Mouse (Mus musculus): Measurements from ENCODE around the gene Olfr1443. TPM values are rescaled to one million over a fixed set of nuclear protein-coding genes. Genes with fewer than 3 reads are reported as not detected.

The Olfr1443 gene
- polyA plus RNA-seq, 2 experiments: not detected

GRCm38 (mm10) chr19:12684638-12685037 is 6.7 kb downstream of the Olfr1443 start:
- ATAC-seq (ENCODE audit: insufficient read depth) (no peak), DNase-seq (ENCODE audit: low read depth in 3 of 3, low spot score in 3 of 3) (no peak)
- no peak overlapping the region for H3K27ac ChIP-seq
- H3K4me1 ChIP-seq (replicated peaks; ENCODE audit: control insufficient read depth in 2 of 2, insufficient read depth in 2 of 2, low read length in 1 of 2): no peaks in the 10 kb centered on the region
- H3K36me3 ChIP-seq (replicated peaks; ENCODE audit: control insufficient read depth, insufficient read depth, low read depth): no peaks in the 10 kb centered on the region
- no peak overlapping the region for H3K4me3 ChIP-seq (ENCODE audit: insufficient read depth in 1 of 2, low read depth in 2 of 2, low read length in 2 of 2)
- no peaks in the 10 kb centered on the region for H3K9me3 ChIP-seq (ENCODE audit: control insufficient read depth, low read length)
- H3K9ac ChIP-seq (replicated peaks): no peak overlapping the region
- no peak overlapping the region for H3K4me2 ChIP-seq (ENCODE audit: low read depth)
- no peaks in the 10 kb centered on the region for H3K27me3 ChIP-seq (ENCODE audit: control insufficient read depth, insufficient read depth, low read length)
- TF ChIP-seq CTCF (IDR thresholded peaks at IDR 0.05; ENCODE audit: low read depth) (no peak), EP300 (IDR thresholded peaks at IDR 0.05; ENCODE audit: low read depth) (no peak)

GRCm38 (mm10) chr19:12685231-12685630 is 7.3 kb downstream of the Olfr1443 start:
- Histone ChIP-seq H3K36me3 (replicated peaks; ENCODE audit: control insufficient read depth, insufficient read depth, low read depth) (no peaks in the 10 kb centered on the region), H3K9me3 (ENCODE audit: control insufficient read depth, low read length) (no peaks in the 10 kb centered on the region), H3K4me1 (replicated peaks; ENCODE audit: control insufficient read depth in 2 of 2, insufficient read depth in 2 of 2, low read length in 1 of 2) (no peaks in the 10 kb centered on the region), H3K27me3 (ENCODE audit: control insufficient read depth, insufficient read depth, low read length) (no peaks in the 10 kb centered on the region), H3K4me2 (ENCODE audit: low read depth) (no peak overlapping the region), H3K9ac (replicated peaks) (no peak overlapping the region), H3K4me3 (ENCODE audit: insufficient read depth in 1 of 2, low read depth in 2 of 2, low read length in 2 of 2) (no peak overlapping the region), H3K27ac (no peak overlapping the region)
- no peak for DNase-seq (ENCODE audit: low read depth in 3 of 3, low spot score in 3 of 3)
- ATAC-seq (ENCODE audit: insufficient read depth): no peak
- TF ChIP-seq CTCF (IDR thresholded peaks at IDR 0.05; ENCODE audit: low read depth) (no peak), EP300 (IDR thresholded peaks at IDR 0.05; ENCODE audit: low read depth) (no peak)

DNA sequence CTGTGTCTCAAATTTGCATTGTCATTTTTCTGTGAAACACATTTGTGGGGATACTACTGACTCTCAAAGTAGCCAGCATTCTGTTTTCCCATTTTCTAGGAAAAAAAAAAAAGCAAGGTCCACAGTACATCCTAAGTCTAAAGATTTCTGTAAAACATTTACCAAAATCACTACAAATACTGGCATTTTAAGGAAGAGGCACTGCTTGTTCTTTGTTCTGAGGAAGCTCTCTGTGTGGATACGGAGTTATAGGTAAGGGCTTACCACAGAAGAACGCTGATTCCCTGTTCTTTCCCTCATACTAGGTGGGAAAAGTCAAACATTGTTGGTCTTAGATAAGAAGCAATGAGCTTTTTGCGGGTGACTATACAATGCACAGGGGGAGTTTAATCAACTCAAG is 17.7 kb downstream of the Olfr1443 start, which contains the start of gene Keg1:
TSS of gene Keg1 (plus strand) at position 197 of the 400 bp plus-strand sequence.
- Histone ChIP-seq H3K9ac (replicated peaks) (no peak within 1 kb of the TSS), H3K4me3 (ENCODE audit: insufficient read depth in 1 of 2, low read depth in 2 of 2, low read length in 2 of 2) (no peak within 1 kb of the TSS), H3K9me3 (ENCODE audit: control insufficient read depth, low read length) (no peaks in the 10 kb centered on the region), H3K36me3 (replicated peaks; ENCODE audit: control insufficient read depth, insufficient read depth, low read depth) (no peaks in the 10 kb centered on the region), H3K4me1 (replicated peaks; ENCODE audit: control insufficient read depth in 2 of 2, insufficient read depth in 2 of 2, low read length in 1 of 2) (no peaks in the 10 kb centered on the region), H3K27ac (no peak within 1 kb of the TSS), H3K27me3 (ENCODE audit: control insufficient read depth, insufficient read depth, low read length) (no peaks in the 10 kb centered on the region), H3K4me2 (ENCODE audit: low read depth) (no peak within 1 kb of the TSS)
- 52% methylated on average over 3 of the region's 3 CpGs for WGBS (ENCODE audit: insufficient replicate concordance)
- TF ChIP-seq CTCF (IDR thresholded peaks at IDR 0.05; ENCODE audit: low read depth): no peak
- TF ChIP-seq EP300 (IDR thresholded peaks at IDR 0.05; ENCODE audit: low read depth): no peak
- ATAC-seq (ENCODE audit: insufficient read depth) (no peak), DNase-seq (ENCODE audit: low read depth in 3 of 3, low spot score in 3 of 3) (no peak)

DNA sequence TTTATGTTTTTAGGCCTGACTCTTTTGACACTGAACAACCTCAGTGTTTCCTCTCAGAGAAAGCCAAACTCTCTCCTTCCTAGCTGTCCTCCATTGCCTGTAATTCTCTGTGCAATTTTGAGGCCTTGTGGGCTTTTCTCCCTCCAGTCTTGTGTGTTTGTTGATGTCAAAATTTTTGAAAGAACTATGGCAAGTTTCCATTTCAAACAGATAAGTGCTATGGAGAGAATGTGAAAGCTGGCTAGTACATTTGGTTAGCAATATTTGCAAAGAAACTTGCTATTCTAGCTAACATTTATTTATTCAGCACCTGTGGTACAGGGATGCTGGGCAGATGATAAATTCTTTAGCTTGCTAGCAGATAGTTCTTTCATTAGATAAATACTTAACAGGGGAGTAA is 18.3 kb downstream of the Olfr1443 start:
- no peak overlapping the region for H3K9ac ChIP-seq (replicated peaks)
- H3K4me2 ChIP-seq (ENCODE audit: low read depth): no peak overlapping the region
- H3K27ac ChIP-seq: no peak overlapping the region
- no peaks in the 10 kb centered on the region for H3K9me3 ChIP-seq (ENCODE audit: control insufficient read depth, low read length)
- no peaks in the 10 kb centered on the region for H3K27me3 ChIP-seq (ENCODE audit: control insufficient read depth, insufficient read depth, low read length)
- no peak for ATAC-seq (ENCODE audit: insufficient read depth)
- no peaks in the 10 kb centered on the region for H3K4me1 ChIP-seq (replicated peaks; ENCODE audit: control insufficient read depth in 2 of 2, insufficient read depth in 2 of 2, low read length in 1 of 2)
- DNase-seq (ENCODE audit: low read depth in 3 of 3, low spot score in 3 of 3): no peak
- H3K4me3 ChIP-seq (ENCODE audit: insufficient read depth in 1 of 2, low read depth in 2 of 2, low read length in 2 of 2): no peak overlapping the region
- H3K36me3 ChIP-seq (replicated peaks; ENCODE audit: control insufficient read depth, insufficient read depth, low read depth): no peaks in the 10 kb centered on the region
- TF ChIP-seq CTCF (IDR thresholded peaks at IDR 0.05; ENCODE audit: low read depth) (no peak), EP300 (IDR thresholded peaks at IDR 0.05; ENCODE audit: low read depth) (no peak)

DNA sequence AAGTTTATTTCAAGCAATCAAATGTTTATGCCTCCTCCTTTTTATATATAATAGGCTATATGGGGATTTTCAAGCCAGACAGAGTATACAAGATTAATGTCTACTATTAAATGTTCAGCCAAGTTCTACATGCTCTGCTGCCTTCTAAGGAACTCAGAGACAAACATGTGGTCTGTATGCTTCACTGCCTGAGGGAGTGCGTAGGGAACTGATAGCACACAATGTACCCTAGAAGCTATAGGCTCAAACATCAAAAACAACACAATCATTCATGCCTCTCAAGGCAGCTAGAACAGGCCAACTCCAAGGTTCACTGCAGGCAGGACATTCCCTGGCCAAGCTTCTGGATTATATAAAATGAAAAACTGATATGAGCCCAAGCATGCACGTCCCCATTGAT is 30.5 kb downstream of the Olfr1443 start:
- Histone ChIP-seq H3K4me1 (replicated peaks; ENCODE audit: control insufficient read depth in 2 of 2, insufficient read depth in 2 of 2, low read length in 1 of 2) (no peaks in the 10 kb centered on the region), H3K27me3 (ENCODE audit: control insufficient read depth, insufficient read depth, low read length) (no peaks in the 10 kb centered on the region), H3K4me2 (ENCODE audit: low read depth) (no peak overlapping the region), H3K36me3 (replicated peaks; ENCODE audit: control insufficient read depth, insufficient read depth, low read depth) (no peaks in the 10 kb centered on the region), H3K9me3 (ENCODE audit: control insufficient read depth, low read length) (no peaks in the 10 kb centered on the region), H3K27ac (no peak overlapping the region), H3K4me3 (ENCODE audit: insufficient read depth in 1 of 2, low read depth in 2 of 2, low read length in 2 of 2) (no peak overlapping the region), H3K9ac (replicated peaks) (no peak overlapping the region)
- no peak for ATAC-seq (ENCODE audit: insufficient read depth)
- DNase-seq (ENCODE audit: low read depth in 3 of 3, low spot score in 3 of 3): no peak
- TF ChIP-seq CTCF (IDR thresholded peaks at IDR 0.05; ENCODE audit: low read depth): no peak
- no peak for TF ChIP-seq EP300 (IDR thresholded peaks at IDR 0.05; ENCODE audit: low read depth)
- 68% methylated on average over 2 of the region's 2 CpGs for WGBS (ENCODE audit: insufficient replicate concordance)

DNA sequence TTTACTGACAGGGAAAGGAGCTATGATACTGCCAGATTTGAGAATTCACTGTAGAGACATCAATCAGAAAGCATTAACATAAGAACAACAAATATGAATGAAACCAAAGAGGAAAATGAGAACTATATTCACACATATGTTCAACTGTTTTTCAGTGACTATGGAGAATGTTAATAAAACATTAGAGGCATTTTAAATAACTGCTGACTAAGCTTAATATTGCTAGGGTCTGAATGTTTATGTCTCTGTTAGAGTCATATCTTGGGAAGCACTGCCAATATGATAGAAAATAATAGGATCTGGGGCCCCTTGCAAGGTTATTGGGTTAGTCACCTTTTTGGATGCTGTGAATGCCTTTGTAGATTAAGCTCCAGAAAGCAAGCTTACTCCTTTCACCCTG is 31.1 kb downstream of the Olfr1443 start:
- H3K27me3 ChIP-seq (ENCODE audit: control insufficient read depth, insufficient read depth, low read length): no peaks in the 10 kb centered on the region
- DNase-seq (ENCODE audit: low read depth in 3 of 3, low spot score in 3 of 3) (no peak), ATAC-seq (ENCODE audit: insufficient read depth) (no peak)
- H3K4me1 ChIP-seq (replicated peaks; ENCODE audit: control insufficient read depth in 2 of 2, insufficient read depth in 2 of 2, low read length in 1 of 2): no peaks in the 10 kb centered on the region
- no peak overlapping the region for H3K9ac ChIP-seq (replicated peaks)
- H3K9me3 ChIP-seq (ENCODE audit: control insufficient read depth, low read length): no peaks in the 10 kb centered on the region
- TF ChIP-seq CTCF (IDR thresholded peaks at IDR 0.05; ENCODE audit: low read depth) (no peak), EP300 (IDR thresholded peaks at IDR 0.05; ENCODE audit: low read depth) (no peak)
- no peak overlapping the region for H3K27ac ChIP-seq
- H3K4me3 ChIP-seq (ENCODE audit: insufficient read depth in 1 of 2, low read depth in 2 of 2, low read length in 2 of 2): no peak overlapping the region
- H3K4me2 ChIP-seq (ENCODE audit: low read depth): no peak overlapping the region
- no peaks in the 10 kb centered on the region for H3K36me3 ChIP-seq (replicated peaks; ENCODE audit: control insufficient read depth, insufficient read depth, low read depth)

Data from liver, embryonic 14.5 days (tissue).